Mouse (Mus musculus) testis, adult 2 months (tissue): Measurements from ENCODE around the gene Zfp184. TPM values are rescaled to one million over a fixed set of nuclear protein-coding genes. Genes with fewer than 3 reads are reported as not detected.

Experiments used
- H3K27ac ChIP-seq: fragments of 200-500 bp; 2 replicates; pipeline ENCODE4 v1.5.1; 2012; ENCODE audit warnings: low read depth, low read length; ENCODE audit not compliant: control insufficient read depth, insufficient read depth
- H3K27me3 ChIP-seq: fragments of 200-500 bp; 2 replicates; pipeline ENCODE4 v1.6.1; 2012; ENCODE audit warnings: mild to moderate bottlenecking, low read length, moderate library complexity; ENCODE audit not compliant: control insufficient read depth, insufficient read depth
- H3K36me3 ChIP-seq: fragments of 200-500 bp; 2 replicates; pipeline ENCODE4 v1.6.1; 2012; ENCODE audit warnings: mild to moderate bottlenecking, low read length; ENCODE audit not compliant: control insufficient read depth, insufficient read depth
- H3K4me1 ChIP-seq: fragments of 200-500 bp; 2 replicates; pipeline ENCODE4 v1.6.1; 2012; ENCODE audit warnings: low read length; ENCODE audit not compliant: control insufficient read depth, insufficient read depth
- H3K4me3 ChIP-seq: fragments of 200-500 bp; 2 replicates; pipeline ENCODE4 v1.5.1; 2012; ENCODE audit warnings: low read depth, mild to moderate bottlenecking, low read length, moderate library complexity, mixed read lengths; ENCODE audit not compliant: control insufficient read depth
- CTCF ChIP-seq: fragments of 200-500 bp; IDR thresholded peaks from 2 replicates; pipeline ENCODE4 v1.5.1; 2012; ENCODE audit warnings: low read depth, mild to moderate bottlenecking, inconsistent platforms, low read length, moderate library complexity; ENCODE audit not compliant: control insufficient read depth, insufficient read depth, insufficient replicate concordance
- POLR2A ChIP-seq: fragments of 200-500 bp; IDR thresholded peaks from 2 replicates; pipeline ENCODE4 v1.6.1; 2012; ENCODE audit warnings: low read depth, mild to moderate bottlenecking, inconsistent platforms, low read length, moderate library complexity; ENCODE audit not compliant: control insufficient read depth
- polyA plus RNA-seq: library from polyadenylated mRNA; depleted of rRNA; stranded (reverse); fragments of >200 nt; gene quantifications from 2 replicates; pipeline ENCODE4 v1.2.3, GENCODE M21; 2012

Gene Zfp184
- polyA plus RNA-seq, 1 experiment = 2.8 TPM

DNA sequence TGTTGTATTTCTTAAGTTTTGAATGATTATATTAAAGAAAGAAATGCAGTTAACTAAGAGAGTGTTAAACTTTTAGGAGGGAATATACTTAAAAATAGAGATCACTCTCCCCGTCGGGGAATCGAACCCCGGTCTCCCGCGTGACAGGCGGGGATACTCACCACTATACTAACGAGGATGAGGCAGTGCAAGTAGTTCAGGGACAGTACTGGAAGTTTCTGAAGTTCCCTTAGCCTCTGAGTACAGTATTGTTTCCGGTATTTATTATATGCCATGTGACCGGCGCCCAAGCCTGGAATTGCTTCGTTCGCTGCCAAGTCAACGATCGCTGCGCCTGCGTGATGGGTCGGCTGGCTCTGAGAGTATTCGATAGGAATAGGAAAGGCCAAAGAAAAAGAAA is 4.7 kb upstream of the Zfp184 start:
- no peak overlapping the region for H3K27ac ChIP-seq
- TF ChIP-seq CTCF (no peak), POLR2A (no peak)

DNA sequence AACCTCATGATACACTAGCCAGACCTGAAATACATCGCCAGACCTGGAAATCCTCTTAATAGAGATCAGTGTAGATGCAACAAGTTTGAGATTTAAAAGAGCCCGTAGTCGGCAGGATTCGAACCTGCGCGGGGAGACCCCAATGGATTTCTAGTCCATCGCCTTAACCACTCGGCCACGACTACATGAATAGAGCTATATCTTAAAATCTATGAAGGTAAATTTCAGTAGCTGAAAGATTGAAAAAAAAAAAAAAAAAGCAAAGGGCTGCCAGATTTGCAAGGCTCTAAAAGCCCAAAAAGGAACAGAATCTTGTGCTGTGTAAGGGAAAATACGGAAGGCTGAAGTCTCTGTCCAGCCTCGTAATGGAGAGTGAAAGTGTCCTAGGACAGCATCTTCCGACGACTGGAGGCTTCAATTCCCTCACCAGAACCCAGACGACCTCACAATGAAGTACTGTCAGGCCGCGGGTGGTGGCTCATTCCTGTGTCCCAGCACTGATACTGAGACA is 4.0 kb upstream of the Zfp184 start:
- no peaks in the 10 kb centered on the region for H3K36me3 ChIP-seq
- H3K27ac ChIP-seq = no peak overlapping the region
- H3K4me1 ChIP-seq = peaks cover 8% of the 10 kb centered on the region
- peak overlapping the region; percentile 86 for H3K4me3 ChIP-seq
- H3K27me3 ChIP-seq = no peaks in the 10 kb centered on the region
- TF ChIP-seq CTCF = no peak
- peak; percentile 23; the same call in 1 of the 2 replicates for TF ChIP-seq POLR2A

More for the DNA sequence above, 4.7 kb upstream of the Zfp184 start:
- H3K4me1 ChIP-seq = peaks cover 6% of the 10 kb centered on the region
- H3K4me3 ChIP-seq = peak overlapping the region; percentile 86
- H3K27me3 ChIP-seq = no peaks in the 10 kb centered on the region
- H3K36me3 ChIP-seq = no peaks in the 10 kb centered on the region

DNA sequence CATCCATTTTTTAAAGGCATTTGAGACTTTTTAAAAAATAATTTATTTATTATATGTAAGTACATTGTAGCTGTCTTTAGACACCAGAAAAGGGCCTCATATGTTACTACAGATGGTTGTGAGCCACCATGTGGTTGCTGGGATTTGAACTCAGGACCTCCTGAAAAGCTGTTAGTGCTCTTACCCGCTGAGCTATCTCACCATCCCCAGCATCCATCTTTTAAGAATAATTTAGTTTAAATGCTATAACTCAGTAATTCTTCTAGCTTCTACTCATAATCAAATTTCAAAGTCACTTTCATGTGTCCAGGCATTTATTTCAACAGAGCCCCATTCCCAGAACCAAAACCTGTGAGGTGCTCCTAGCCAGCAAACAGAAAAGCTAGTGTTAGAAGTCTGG is 1.2 kb upstream of the Zfp184 start:
- TF ChIP-seq CTCF (no peak), POLR2A (no peak)
- Histone ChIP-seq H3K36me3 (no peaks in the 10 kb centered on the region), H3K27ac (no peak overlapping the region), H3K4me3 (peak overlapping the region; percentile 38; the same call in 1 of the 2 replicates), H3K4me1 (peaks cover 4% of the 10 kb centered on the region), H3K27me3 (no peaks in the 10 kb centered on the region)

DNA sequence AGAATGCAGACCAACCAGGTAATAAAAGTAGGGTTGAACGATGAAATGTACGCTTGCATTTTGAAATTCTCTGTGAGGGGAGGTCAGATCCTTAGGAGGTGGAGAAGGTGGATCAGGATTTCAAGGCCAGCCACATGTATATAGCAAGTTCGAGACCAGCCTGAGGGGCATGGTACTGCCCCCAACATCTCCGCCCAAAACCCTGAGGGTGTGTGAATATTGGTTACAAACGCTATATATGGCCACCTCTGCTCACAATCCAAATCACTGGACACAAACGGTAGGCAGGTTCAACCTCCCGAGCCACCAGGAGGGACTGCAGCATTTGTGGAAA is 335 bp upstream of the Zfp184 start:
- peaks cover 4% of the 10 kb centered on the region for H3K4me1 ChIP-seq
- H3K27ac ChIP-seq = peak overlapping the region; percentile 96
- peak overlapping the region; percentile 98 for H3K4me3 ChIP-seq
- TF ChIP-seq POLR2A (no peak), CTCF (no peak)
- H3K27me3 ChIP-seq = no peaks in the 10 kb centered on the region
- no peaks in the 10 kb centered on the region for H3K36me3 ChIP-seq

DNA sequence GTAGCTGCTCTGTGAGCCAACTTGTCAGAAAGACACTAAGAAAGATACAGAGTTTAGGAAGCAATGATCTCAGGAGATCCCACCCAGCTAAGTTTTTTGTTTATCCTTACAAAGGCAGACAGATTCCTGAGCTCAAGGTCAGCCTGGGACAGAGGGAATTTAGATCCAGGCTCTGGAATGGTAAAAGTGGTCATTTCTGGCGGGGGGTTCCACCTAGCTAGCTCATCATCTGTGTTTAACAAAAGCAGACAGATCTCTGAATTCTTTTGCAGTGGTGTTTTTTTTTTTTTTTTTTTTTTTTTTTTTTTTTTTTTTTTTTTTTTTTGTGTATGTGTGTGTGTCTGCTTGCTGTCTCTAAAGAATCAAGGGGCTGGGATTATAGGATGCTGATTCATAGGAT is 24.4 kb downstream of the Zfp184 start:
- no peaks in the 10 kb centered on the region for H3K27me3 ChIP-seq
- TF ChIP-seq POLR2A = no peak
- no peak for TF ChIP-seq CTCF
- H3K27ac ChIP-seq = no peak overlapping the region
- no peaks in the 10 kb centered on the region for H3K36me3 ChIP-seq
- H3K4me1 ChIP-seq = peaks cover 2% of the 10 kb centered on the region; the same call in 1 of the 2 replicates
- no peak overlapping the region for H3K4me3 ChIP-seq

DNA sequence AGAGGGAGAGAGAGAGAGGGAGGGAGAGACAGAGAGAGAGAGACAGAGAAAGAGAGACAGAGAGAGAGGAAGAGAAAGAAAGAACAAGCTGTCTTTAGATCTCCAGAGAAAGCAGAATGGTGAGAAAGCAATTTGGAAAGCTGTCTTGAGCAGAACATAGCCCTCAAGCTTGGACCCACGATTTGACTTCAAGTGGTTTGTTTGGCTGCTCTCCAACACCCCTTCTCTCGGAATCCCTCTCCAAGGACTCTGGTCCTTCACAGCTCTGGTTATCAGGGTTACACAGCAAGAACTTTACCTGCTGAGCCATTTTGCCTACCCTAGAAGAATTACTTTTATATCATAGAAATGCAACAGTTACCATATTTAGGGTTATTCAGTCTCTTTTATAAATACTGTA is 24.9 kb downstream of the Zfp184 start:
- Histone ChIP-seq H3K36me3 (no peaks in the 10 kb centered on the region), H3K4me3 (no peak overlapping the region), H3K27me3 (no peaks in the 10 kb centered on the region), H3K27ac (no peak overlapping the region), H3K4me1 (peaks cover 2% of the 10 kb centered on the region; the same call in 1 of the 2 replicates)
- no peak for TF ChIP-seq CTCF
- TF ChIP-seq POLR2A = no peak

DNA sequence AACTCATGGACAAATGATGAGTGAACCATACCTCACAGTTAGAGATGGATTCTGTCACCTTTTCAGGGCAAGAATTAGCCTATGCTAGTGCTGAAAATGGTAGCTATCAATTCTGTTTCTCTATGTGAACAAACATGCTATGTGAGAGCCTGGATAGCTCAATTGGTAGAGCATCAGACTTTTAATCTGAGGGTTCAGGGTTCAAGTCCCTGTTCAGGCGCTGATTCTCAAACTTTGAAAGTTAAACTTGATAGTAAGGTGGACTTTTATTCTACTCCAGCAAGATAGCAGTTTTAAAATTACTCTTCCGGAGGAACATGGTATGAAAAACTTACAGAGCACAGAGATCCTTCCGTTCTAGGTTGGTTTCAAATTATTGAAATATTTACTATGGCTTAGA is 26.7 kb downstream of the Zfp184 start:
- peaks cover 2% of the 10 kb centered on the region; the same call in 1 of the 2 replicates for H3K4me1 ChIP-seq
- no peak overlapping the region for H3K4me3 ChIP-seq
- no peaks in the 10 kb centered on the region for H3K27me3 ChIP-seq
- no peak overlapping the region for H3K27ac ChIP-seq
- TF ChIP-seq CTCF (no peak), POLR2A (no peak)
- H3K36me3 ChIP-seq = no peaks in the 10 kb centered on the region
